Mouse (Mus musculus): ENCODE results near the gene Krtap4-6.
"Not testable (repeated sequence)": the region's sequence is repeated elsewhere in the genome, so short reads cannot be mapped to it uniquely, and the experiment has no call there.

Gene Krtap4-6

DNA sequence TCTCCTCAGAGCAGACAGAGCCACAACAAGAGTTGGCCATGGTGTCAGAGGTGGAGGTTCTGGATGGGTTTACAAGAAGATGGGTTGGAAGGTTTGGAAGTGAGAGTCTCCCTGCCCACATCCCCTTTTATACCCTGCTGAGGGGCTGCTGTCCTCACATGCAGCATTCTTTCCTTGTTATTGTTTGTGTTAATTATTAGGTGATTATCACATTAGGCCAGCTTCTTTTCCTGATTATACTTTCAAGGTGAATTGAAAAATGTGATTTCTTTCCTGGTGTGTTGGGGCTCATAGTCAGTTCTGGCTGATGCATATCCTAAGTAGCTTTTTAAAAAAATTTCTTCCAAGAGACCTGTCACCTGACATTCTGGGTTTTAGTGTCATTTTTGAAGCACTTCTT lies at the start of gene Krtap4-6:
Gene Krtap4-6, minus strand, starts transcription at position 101 of the 400 bp plus-strand sequence.
- no peak for DNase-seq (ENCODE audit: low spot score in 2 of 2)

- DNase-seq (ENCODE audit: low spot score in 2 of 2), result no peak
These were observed 24.7 kb upstream of the Krtap4-6 start, which contains the start of gene Gm14190 for GRCm38 (mm10) chr11:99690463-99690862. Gene Gm14190, minus strand, starts transcription at chr11:99690740.

DNA sequence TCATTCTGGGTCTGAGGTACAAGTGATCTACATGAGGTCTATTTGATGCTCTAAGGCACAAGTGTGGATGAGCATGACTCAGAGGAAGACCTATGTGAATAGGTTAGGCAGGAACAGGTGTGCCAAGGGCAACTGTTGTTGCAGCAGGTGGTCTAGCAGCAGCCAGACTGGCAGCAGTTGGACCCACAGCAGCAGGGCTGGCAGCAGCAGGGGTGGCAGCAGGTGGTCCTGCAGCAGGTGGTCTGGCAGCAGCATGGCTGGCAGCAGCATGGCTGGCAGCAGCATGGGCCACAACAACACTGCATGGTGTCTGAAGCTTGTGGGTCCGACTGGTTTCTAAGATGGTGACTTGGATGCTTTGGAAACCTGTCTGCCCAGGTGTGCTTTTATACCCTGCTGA lies 19.5 kb upstream of the Krtap4-6 start:
- not testable (repeated sequence) for DNase-seq (ENCODE audit: low spot score in 2 of 2)

DNA sequence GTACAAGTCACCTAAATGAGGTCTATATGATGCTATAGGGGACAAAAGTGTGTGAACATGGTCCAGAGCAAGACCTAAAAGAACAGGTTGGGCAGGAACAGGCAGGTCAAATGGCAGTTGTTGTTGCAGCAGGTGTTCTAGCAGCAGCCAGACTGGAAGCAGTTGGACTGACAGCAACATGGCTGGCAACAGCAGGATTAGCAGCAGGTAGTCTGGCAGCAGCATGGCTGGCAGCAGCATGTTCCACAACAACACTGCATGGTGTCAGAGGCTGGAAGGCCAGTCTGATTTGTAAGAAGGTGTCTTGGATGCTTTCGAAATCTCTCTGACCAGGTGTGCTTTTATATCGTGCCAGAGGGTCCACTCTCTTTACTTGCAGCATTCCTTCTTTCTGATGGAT lies 17.7 kb upstream of the Krtap4-6 start:
- no peak for DNase-seq (ENCODE audit: low spot score in 2 of 2)

DNA sequence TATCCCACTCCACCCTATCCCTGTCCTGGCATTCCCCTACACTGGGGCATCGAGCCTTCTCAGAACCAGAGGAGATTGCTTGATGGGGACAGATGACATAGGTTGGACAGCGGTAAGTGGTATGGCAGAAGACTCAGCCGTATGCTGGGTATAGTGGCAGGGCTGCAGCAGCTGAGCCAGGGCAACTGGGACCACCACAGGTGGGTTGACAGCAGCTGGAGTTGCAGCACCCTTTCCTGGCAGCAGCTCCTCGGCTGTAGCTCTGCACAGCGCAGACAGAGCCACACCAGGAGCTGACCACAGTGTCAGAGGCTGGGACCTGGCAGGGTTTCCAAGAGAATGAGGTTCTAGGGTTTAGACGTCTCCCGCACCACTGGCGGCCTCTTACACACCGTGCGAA lies 3.0 kb downstream of the Krtap4-6 start:
- no peak for DNase-seq (ENCODE audit: low spot score in 2 of 2)

DNA sequence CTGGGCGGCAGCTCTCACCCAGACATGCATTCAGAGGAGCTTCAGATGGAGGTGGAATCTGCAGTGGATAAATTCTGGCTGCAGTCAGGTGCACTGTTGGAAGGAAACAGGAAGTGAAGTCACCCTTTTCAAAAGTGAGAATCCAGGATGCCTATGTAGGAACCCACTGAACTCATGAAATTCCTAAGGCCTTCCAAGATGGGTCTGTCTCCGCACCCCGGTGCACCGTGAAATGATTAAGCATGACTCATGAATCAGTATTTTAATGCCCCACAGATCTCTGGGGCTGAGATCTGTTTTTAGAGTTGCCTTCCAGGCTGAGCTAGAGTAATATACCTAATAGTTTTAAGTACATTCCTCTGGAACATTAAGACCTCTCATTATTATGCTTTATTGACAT lies 6.5 kb downstream of the Krtap4-6 start:
- no peak for DNase-seq (ENCODE audit: low spot score in 2 of 2)

DNA sequence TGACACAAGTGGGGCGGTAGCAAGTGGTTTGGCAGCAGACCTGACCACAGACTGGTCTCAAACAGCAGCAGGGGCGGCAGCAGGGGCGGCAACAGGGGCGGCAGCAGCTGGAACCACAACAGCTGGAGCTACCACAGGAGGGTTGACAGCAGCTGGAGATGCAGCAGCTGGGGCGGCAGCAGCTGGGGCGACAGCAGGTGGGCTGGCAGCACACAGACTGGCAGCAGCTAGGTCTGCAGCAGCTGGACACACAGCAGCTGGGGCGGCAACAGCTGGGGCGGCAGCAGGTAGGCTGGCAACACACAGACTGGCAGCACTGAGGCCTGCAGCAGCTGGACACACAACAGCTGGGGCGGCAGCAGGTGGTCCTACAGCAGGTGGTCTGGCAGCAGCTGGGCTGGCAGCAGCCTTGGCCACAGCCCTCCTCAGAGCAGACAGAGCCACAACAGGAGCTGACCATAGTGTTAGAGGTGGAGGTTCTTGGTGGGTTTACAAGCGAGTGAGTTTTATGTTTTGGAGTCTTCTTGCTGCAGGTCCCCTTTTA lies 7.2 kb downstream of the Krtap4-6 start, which contains the start of gene Gm11563:
Gene Gm11563, minus strand, starts transcription at position 494 of the 544 bp plus-strand sequence.
- not testable (repeated sequence) for DNase-seq (ENCODE audit: low spot score in 2 of 2)

DNA sequence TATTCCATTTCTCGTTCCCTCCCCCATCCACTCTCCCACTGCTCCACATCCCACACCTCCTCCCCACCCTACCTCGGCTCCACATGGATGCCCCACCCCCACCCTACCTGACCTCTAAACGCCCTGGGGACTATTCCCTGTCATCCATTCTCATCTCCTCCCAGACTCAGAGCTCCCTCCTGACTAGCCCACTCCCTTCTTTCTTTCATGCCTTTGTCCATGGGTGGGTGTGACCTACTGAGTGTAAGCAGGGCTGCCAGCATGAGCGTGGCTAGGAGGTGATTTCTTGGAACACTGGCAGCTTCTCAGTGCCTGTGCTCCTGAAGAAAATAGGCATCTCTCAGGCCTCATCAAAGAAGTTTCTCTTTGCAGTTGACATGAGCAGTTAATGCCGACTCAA lies 8.7 kb downstream of the Krtap4-6 start:
- DNase-seq (ENCODE audit: low spot score in 2 of 2), result no peak

DNA sequence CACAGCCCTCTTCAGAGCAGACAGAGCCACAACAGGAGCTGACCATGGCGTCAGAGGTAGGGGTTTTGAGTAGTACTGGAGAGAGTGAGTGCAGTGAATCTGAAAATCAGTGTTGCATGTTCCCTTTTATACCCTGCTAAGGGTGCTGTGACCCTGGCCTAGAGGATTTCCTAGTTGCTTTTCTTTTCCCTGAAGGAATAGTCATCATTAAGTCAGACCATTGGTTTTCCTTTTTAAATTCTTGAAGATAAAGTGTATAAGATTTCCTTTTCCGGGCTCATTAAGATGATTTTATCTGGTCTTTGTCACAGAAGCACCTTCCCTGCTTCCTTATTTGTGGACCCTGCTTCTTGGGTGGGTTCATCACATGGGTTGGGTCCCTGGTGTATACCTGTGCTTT lies 15.6 kb downstream of the Krtap4-6 start, which contains the start of gene Gm11555:
Gene Gm11555, minus strand, starts transcription at position 101 of the 400 bp plus-strand sequence.
- no peak for DNase-seq (ENCODE audit: low spot score in 2 of 2)

GRCm38 (mm10) chr11:99646444-99646843 lies 19.3 kb downstream of the Krtap4-6 start:
- DNase-seq (ENCODE audit: low spot score in 2 of 2), result peak in 1 of 2 experiments; percentile 7

- no peak for DNase-seq (ENCODE audit: low spot score in 2 of 2)
These were observed 21.4 kb downstream of the Krtap4-6 start for GRCm38 (mm10) chr11:99644351-99644750.

- not testable (repeated sequence) for DNase-seq (ENCODE audit: low spot score in 2 of 2)
These were observed 22.1 kb downstream of the Krtap4-6 start, which contains the start of gene Krtap4-7 for GRCm38 (mm10) chr11:99643635-99644139. Gene Krtap4-7, minus strand, starts transcription at chr11:99644089.

DNA sequence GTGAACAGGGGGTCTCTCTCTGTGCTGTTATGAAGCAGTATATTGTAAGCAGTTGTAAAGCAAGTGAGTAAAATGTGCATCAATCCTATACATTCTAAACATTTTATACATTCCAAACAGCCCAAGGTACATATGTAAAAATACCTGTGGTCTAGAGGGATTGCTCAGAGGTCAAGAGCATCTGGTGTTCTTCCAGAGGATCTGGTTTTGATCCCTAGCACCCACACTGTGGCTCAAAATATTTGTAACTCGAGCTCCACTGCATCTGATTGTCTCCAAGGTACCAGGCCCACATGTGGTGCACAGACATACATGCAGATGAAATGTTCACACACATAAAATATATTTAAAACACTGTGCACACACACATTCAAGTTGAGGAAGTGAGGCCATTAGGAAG lies 24.8 kb downstream of the Krtap4-6 start:
- no peak for DNase-seq (ENCODE audit: low spot score in 2 of 2)

GRCm38 (mm10) chr11:99637086-99637485 lies 28.7 kb downstream of the Krtap4-6 start:
- peak in 1 of 2 experiments; percentile 6 for DNase-seq (ENCODE audit: low spot score in 2 of 2)

GRCm38 (mm10) chr11:99634653-99635134 lies 31.1 kb downstream of the Krtap4-6 start, which contains the start of gene Krtap4-2:
Gene Krtap4-2, minus strand, starts transcription at chr11:99635084.
- DNase-seq (ENCODE audit: low spot score in 2 of 2), result no peak

DNA sequence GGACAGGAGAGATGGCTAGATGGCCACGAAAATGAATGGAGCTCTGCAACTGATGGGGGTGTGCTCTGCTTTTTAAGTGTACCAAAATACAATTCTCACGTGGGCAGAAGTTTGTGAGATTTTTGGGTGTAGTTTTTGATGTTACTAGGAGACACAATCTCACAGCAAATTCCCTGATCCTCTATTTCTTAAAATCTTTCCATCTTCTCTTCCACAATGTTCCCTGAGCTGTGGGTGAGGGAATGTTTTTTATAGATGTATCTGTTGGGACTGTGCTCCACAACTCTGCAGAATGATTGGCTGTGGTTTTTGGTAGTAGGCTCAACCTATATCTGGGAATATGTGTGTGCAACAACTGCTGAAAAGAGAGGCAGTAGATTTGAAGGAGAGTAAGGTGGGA lies 32.5 kb downstream of the Krtap4-6 start:
- DNase-seq (ENCODE audit: low spot score in 2 of 2), result peak; percentile 17 to 26

DNA sequence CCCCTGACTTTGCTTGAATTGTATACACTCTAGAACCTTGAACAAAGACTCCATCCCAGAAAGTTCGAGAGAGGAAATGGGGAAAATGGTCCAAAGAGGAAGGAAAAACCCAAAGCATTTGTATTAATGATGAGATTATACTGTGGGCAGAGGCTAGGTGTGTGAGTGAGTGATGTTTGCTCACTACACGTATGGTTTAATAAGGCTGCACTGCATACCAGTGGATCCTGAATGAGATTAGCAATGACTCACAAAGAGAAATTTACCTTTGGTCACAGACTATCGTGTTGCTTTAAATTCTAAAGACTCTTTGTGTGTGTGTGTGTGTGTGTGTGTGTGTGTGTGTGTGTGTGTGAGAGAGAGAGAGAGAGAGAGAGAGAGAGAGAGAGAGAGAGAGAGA lies 34.9 kb downstream of the Krtap4-6 start:
- DNase-seq (ENCODE audit: low spot score in 2 of 2), result no peak

GRCm38 (mm10) chr11:99628138-99628537 lies 37.6 kb downstream of the Krtap4-6 start, which contains the start of gene Krtap4-1:
Gene Krtap4-1, minus strand, starts transcription at chr11:99628238.
- DNase-seq (ENCODE audit: low spot score in 2 of 2), result no peak

- DNase-seq (ENCODE audit: low spot score in 2 of 2), result no peak
These were observed 45.4 kb downstream of the Krtap4-6 start, which contains the start of gene Gm11562 for GRCm38 (mm10) chr11:99620335-99620734. Gene Gm11562, minus strand, starts transcription at chr11:99620435.

Measured in left cerebral cortex, adult 9 months (tissue).